Mouse (Mus musculus): Measurements from ENCODE around the gene Srarp. TPM values are rescaled to one million over a fixed set of nuclear protein-coding genes. Genes with fewer than 3 reads are reported as not detected.
A peak's percentile ranks its signal among the peaks of the same experiment; 100 is the strongest.

The Srarp gene
- total RNA-seq, 1 experiment = not detected

- no peak overlapping the region for H3K9ac ChIP-seq (ENCODE audit: insufficient read depth, low read depth, low read length, poor library complexity, severe bottlenecking)
- TF ChIP-seq ZNF384 (IDR thresholded peaks at IDR 0.05; ENCODE audit: low read depth, low read length) (no peak), ZC3H11A (IDR thresholded peaks at IDR 0.05; ENCODE audit: borderline replicate concordance, low read depth, low read length) (no peak), CHD2 (IDR thresholded peaks at IDR 0.05; ENCODE audit: low read depth, low read length) (no peak), HCFC1 (IDR thresholded peaks at IDR 0.05; ENCODE audit: borderline replicate concordance, insufficient read depth, low read length) (no peak), MAFK (IDR thresholded peaks at IDR 0.05; ENCODE audit: insufficient read depth, low read depth, low read length) (no peak)
- H3K4me1 ChIP-seq (ENCODE audit: control insufficient read depth in 2 of 2, insufficient read depth in 2 of 2, low read length in 2 of 2, poor library complexity in 1 of 2) = peaks cover 2 to 12% of the 10 kb centered on the region in 2 experiments; a peak in 2 of 4 replicates
- H3K36me3 ChIP-seq (ENCODE audit: control insufficient read depth, insufficient read depth, low read length, poor library complexity, severe bottlenecking) = no peaks in the 10 kb centered on the region
- H3K27ac ChIP-seq (ENCODE audit: insufficient read depth, low read depth, low read length, poor library complexity, severe bottlenecking) = 0 out of 2 replicates have a peak overlapping the region, but pooled peaks have one; percentile 2
- no peak overlapping the region for H3K4me3 ChIP-seq (ENCODE audit: insufficient read depth in 1 of 2, low read depth in 1 of 2, low read length in 2 of 2, poor library complexity in 1 of 2, severe bottlenecking in 1 of 2)
- no peaks in the 10 kb centered on the region for H3K9me3 ChIP-seq (ENCODE audit: control insufficient read depth, insufficient read depth, low read depth, low read length)
- in situ Hi-C loops (cut with MboI; ENCODE audit: low sequenced_read_pairs in 2 of 2, unreplicated experiment in 2 of 2) = no loop called here
- peak; percentile 83 for DNase-seq (ENCODE audit: low read depth, low spot score)
Measured at GRCm38 (mm10) chr4:141440877-141441276, 5.0 kb upstream of the Srarp start.

GRCm38 (mm10) chr4:141439083-141439803, 3.3 kb upstream of the Srarp start:
- Histone ChIP-seq H3K4me1 (ENCODE audit: control insufficient read depth in 2 of 2, insufficient read depth in 2 of 2, low read length in 2 of 2, poor library complexity in 1 of 2) (peaks cover 2 to 8% of the 10 kb centered on the region in 2 experiments; a peak in 2 of 4 replicates), H3K4me3 (ENCODE audit: insufficient read depth in 1 of 2, low read depth in 1 of 2, low read length in 2 of 2, poor library complexity in 1 of 2, severe bottlenecking in 1 of 2) (no peak overlapping the region), H3K27ac (ENCODE audit: insufficient read depth, low read depth, low read length, poor library complexity, severe bottlenecking) (peak overlapping the region; percentile 80), H3K36me3 (ENCODE audit: control insufficient read depth, insufficient read depth, low read length, poor library complexity, severe bottlenecking) (no peaks in the 10 kb centered on the region), H3K9me3 (ENCODE audit: control insufficient read depth, insufficient read depth, low read depth, low read length) (no peaks in the 10 kb centered on the region), H3K9ac (ENCODE audit: insufficient read depth, low read depth, low read length, poor library complexity, severe bottlenecking) (no peak overlapping the region; the same call in 1 of the 2 replicates)
- no peak for DNase-seq (ENCODE audit: low read depth, low spot score)
- in situ Hi-C loops (cut with MboI; ENCODE audit: low sequenced_read_pairs in 2 of 2, unreplicated experiment in 2 of 2) = no loop called here
- TF ChIP-seq HCFC1 (IDR thresholded peaks at IDR 0.05; ENCODE audit: borderline replicate concordance, insufficient read depth, low read length) = no peak
- TF ChIP-seq ZNF384 (IDR thresholded peaks at IDR 0.05; ENCODE audit: low read depth, low read length) = peak; percentile 65; the same call in 1 of the 2 replicates

DNA sequence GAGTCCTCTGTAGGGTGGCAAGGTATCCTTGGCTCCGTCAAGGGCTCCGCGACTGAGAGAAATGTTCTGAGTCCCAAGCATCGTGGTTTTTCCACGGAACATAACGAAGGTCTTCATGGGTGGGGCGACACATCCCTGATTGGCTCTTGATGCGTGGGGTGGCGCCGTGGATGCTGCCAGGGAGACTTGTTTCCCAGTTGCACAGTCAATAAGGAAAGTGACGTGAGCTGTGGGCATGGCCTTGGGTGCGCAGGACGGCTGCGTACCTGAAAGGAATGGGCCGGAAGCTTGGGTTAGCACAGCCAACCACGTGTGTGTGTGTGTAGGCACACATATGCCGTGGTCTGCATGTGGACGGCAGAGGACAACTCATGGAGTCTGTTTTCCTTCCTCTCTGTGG, 2.7 kb downstream of the Srarp start:
- Histone ChIP-seq H3K36me3 (ENCODE audit: control insufficient read depth, insufficient read depth, low read length, poor library complexity, severe bottlenecking) (no peaks in the 10 kb centered on the region), H3K27ac (ENCODE audit: insufficient read depth, low read depth, low read length, poor library complexity, severe bottlenecking) (no peak overlapping the region), H3K4me1 (ENCODE audit: control insufficient read depth in 2 of 2, insufficient read depth in 2 of 2, low read length in 2 of 2, poor library complexity in 1 of 2) (no peaks in the 10 kb centered on the region), H3K9ac (ENCODE audit: insufficient read depth, low read depth, low read length, poor library complexity, severe bottlenecking) (no peak overlapping the region), H3K9me3 (ENCODE audit: control insufficient read depth, insufficient read depth, low read depth, low read length) (no peaks in the 10 kb centered on the region), H3K4me3 (ENCODE audit: insufficient read depth in 1 of 2, low read depth in 1 of 2, low read length in 2 of 2, poor library complexity in 1 of 2, severe bottlenecking in 1 of 2) (no peak overlapping the region; a peak in 1 of 4 replicates)
- in situ Hi-C loops (cut with MboI; ENCODE audit: low sequenced_read_pairs in 2 of 2, unreplicated experiment in 2 of 2) = no loop called here
- no peak for DNase-seq (ENCODE audit: low read depth, low spot score)
- TF ChIP-seq CHD2 (IDR thresholded peaks at IDR 0.05; ENCODE audit: low read depth, low read length) (no peak), MAFK (IDR thresholded peaks at IDR 0.05; ENCODE audit: insufficient read depth, low read depth, low read length) (no peak), ZC3H11A (IDR thresholded peaks at IDR 0.05; ENCODE audit: borderline replicate concordance, low read depth, low read length) (no peak), HCFC1 (IDR thresholded peaks at IDR 0.05; ENCODE audit: borderline replicate concordance, insufficient read depth, low read length) (no peak), ZNF384 (IDR thresholded peaks at IDR 0.05; ENCODE audit: low read depth, low read length) (no peak)

DNA sequence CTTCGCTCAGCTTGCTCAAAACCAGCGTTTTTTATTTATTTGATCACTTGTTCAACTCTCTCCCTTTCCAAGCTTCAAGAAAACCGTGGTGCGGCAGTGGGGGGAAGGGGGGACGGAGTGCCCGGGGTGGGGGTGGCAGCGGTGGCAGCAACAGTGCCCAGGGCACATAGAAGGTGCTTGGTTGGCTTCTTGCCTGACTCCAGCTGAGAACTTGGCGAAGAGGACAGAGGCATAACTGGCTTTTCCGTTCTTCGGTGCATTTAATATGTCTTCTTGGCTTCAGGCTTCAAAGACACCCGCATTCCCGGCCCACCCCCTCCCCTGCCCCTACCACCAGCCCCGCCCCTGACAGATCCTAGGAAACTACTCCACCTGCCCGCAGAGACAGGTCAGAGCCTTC, 3.2 kb downstream of the Srarp start:
- Histone ChIP-seq H3K9ac (ENCODE audit: insufficient read depth, low read depth, low read length, poor library complexity, severe bottlenecking) (no peak overlapping the region), H3K9me3 (ENCODE audit: control insufficient read depth, insufficient read depth, low read depth, low read length) (no peaks in the 10 kb centered on the region), H3K36me3 (ENCODE audit: control insufficient read depth, insufficient read depth, low read length, poor library complexity, severe bottlenecking) (no peaks in the 10 kb centered on the region), H3K4me1 (ENCODE audit: control insufficient read depth in 2 of 2, insufficient read depth in 2 of 2, low read length in 2 of 2, poor library complexity in 1 of 2) (no peaks in the 10 kb centered on the region), H3K27ac (ENCODE audit: insufficient read depth, low read depth, low read length, poor library complexity, severe bottlenecking) (no peak overlapping the region), H3K4me3 (ENCODE audit: insufficient read depth in 1 of 2, low read depth in 1 of 2, low read length in 2 of 2, poor library complexity in 1 of 2, severe bottlenecking in 1 of 2) (no peak overlapping the region)
- TF ChIP-seq CHD2 (IDR thresholded peaks at IDR 0.05; ENCODE audit: low read depth, low read length) (no peak), MAFK (IDR thresholded peaks at IDR 0.05; ENCODE audit: insufficient read depth, low read depth, low read length) (no peak), ZNF384 (IDR thresholded peaks at IDR 0.05; ENCODE audit: low read depth, low read length) (no peak), ZC3H11A (IDR thresholded peaks at IDR 0.05; ENCODE audit: borderline replicate concordance, low read depth, low read length) (no peak), HCFC1 (IDR thresholded peaks at IDR 0.05; ENCODE audit: borderline replicate concordance, insufficient read depth, low read length) (no peak)
- in situ Hi-C loops (cut with MboI; ENCODE audit: low sequenced_read_pairs in 2 of 2, unreplicated experiment in 2 of 2) = no loop called here
- no peak for DNase-seq (ENCODE audit: low read depth, low spot score)
